Mouse (Mus musculus) heart, embryonic 12.5 days (tissue): Measurements from ENCODE around the gene Rtel1. TPM values are rescaled to one million over a fixed set of nuclear protein-coding genes. Genes with fewer than 3 reads are reported as not detected.

Experiments
- ATAC-seq: fragments of 200-750 bp; cut with Nextera tagmentation; 2 replicates; pipeline ENCODE4 v1.8.0; 2017; ENCODE audit warnings: moderate TSS enrichment, moderate library complexity; ENCODE audit not compliant: insufficient number of reproducible peaks, low FRiP score
- H3K27ac ChIP-seq: fragments of 300-500 bp; sonication (generic); 2 replicates; pipeline ENCODE4 v1.5.1; 2016; ENCODE audit warnings: mild to moderate bottlenecking, moderate library complexity; ENCODE audit not compliant: poor library complexity, severe bottlenecking
- H3K27me3 ChIP-seq: fragments of 300-500 bp; sonication (generic); replicated peaks from 2 replicates; pipeline ENCODE4 v1.6.1; 2016; ENCODE audit warnings: mild to moderate bottlenecking, moderate library complexity
- H3K36me3 ChIP-seq: fragments of 300-500 bp; sonication (generic); 2 replicates; pipeline ENCODE4 v1.6.1; 2016; ENCODE audit warnings: mild to moderate bottlenecking, moderate library complexity
- H3K4me1 ChIP-seq: fragments of 300-500 bp; sonication (generic); replicated peaks from 2 replicates; pipeline ENCODE4 v1.6.1; 2016; ENCODE audit warnings: mild to moderate bottlenecking
- H3K4me2 ChIP-seq: fragments of 300-500 bp; sonication (generic); 2 replicates; pipeline ENCODE4 v1.6.1; 2016; ENCODE audit warnings: mild to moderate bottlenecking, moderate library complexity
- H3K4me3 ChIP-seq: fragments of 300-500 bp; sonication (generic); 2 replicates; pipeline ENCODE4 v1.5.1; 2016; ENCODE audit warnings: mild to moderate bottlenecking
- H3K9ac ChIP-seq: fragments of 300-500 bp; sonication (generic); 2 replicates; pipeline ENCODE4 v1.6.1; 2016; ENCODE audit warnings: mild to moderate bottlenecking, moderate library complexity
- H3K9me3 ChIP-seq: fragments of 300-500 bp; sonication (generic); replicated peaks from 2 replicates; pipeline ENCODE4 v1.6.1; 2016; ENCODE audit warnings: mild to moderate bottlenecking, moderate library complexity
- WGBS: fragments of 180-500 bp; shearing (Covaris S2); methylation state at CpG from one replicate; pipeline ENCODE4 v1.1.7; 2016; 5-methylcytosine and 5-hydroxymethylcytosine counted together
- polyA plus RNA-seq: library from polyadenylated mRNA; unstranded; fragments of >200 nt; fragmentation: Nextera tagmentation; extraction: Ambion mirVana; gene quantifications from 2 replicates; pipeline ENCODE4 v1.2.1, GENCODE M21; 2016

Gene Rtel1
- polyA plus RNA-seq, 1 experiment from 2014 or later = 30.0 TPM

- Histone ChIP-seq H3K36me3 (peaks cover 78% of the 10 kb centered on the region), H3K4me2 (no peak overlapping the region)
- ATAC-seq = no peak
Measured at GRCm38 (mm10) chr2:181332542-181332941, 13.0 kb downstream of the Rtel1 start.

GRCm38 (mm10) chr2:181334023-181334422 lies 14.5 kb downstream of the Rtel1 start:
- 63% methylated on average over 3 of the region's 3 CpGs for WGBS
- Histone ChIP-seq H3K9ac (no peak overlapping the region), H3K4me2 (no peak overlapping the region), H3K27ac (no peak overlapping the region), H3K9me3 (no peaks in the 10 kb centered on the region), H3K4me3 (no peak overlapping the region), H3K27me3 (no peaks in the 10 kb centered on the region), H3K36me3 (peaks cover 73% of the 10 kb centered on the region), H3K4me1 (0 out of 2 replicates have a peak, but pooled peaks cover 3% of the 10 kb centered on the region)
- ATAC-seq = no peak

More at GRCm38 (mm10) chr2:181332542-181332941, 13.0 kb downstream of the Rtel1 start:
- no peak overlapping the region for H3K4me3 ChIP-seq
- no peaks in the 10 kb centered on the region for H3K27me3 ChIP-seq
- no peak overlapping the region for H3K27ac ChIP-seq
- 0 out of 2 replicates have a peak, but pooled peaks cover 3% of the 10 kb centered on the region for H3K4me1 ChIP-seq
- H3K9ac ChIP-seq = no peak overlapping the region
- H3K9me3 ChIP-seq = no peaks in the 10 kb centered on the region

- no peaks in the 10 kb centered on the region for H3K27me3 ChIP-seq
- no peak for ATAC-seq
- no peaks in the 10 kb centered on the region for H3K9me3 ChIP-seq
- peaks cover 65% of the 10 kb centered on the region for H3K36me3 ChIP-seq
- no peak overlapping the region for H3K27ac ChIP-seq
- H3K4me2 ChIP-seq = no peak overlapping the region
- WGBS = 82% methylated on average over 4 of the region's 4 CpGs
- peaks cover 14% of the 10 kb centered on the region for H3K4me1 ChIP-seq
- no peak overlapping the region for H3K4me3 ChIP-seq
- no peak overlapping the region for H3K9ac ChIP-seq
Measured at GRCm38 (mm10) chr2:181340426-181340825, 20.9 kb downstream of the Rtel1 start.

- Histone ChIP-seq H3K4me1 (peaks cover 14% of the 10 kb centered on the region), H3K27ac (peak overlapping the region; percentile 51), H3K9me3 (no peaks in the 10 kb centered on the region), H3K36me3 (peaks cover 71% of the 10 kb centered on the region), H3K4me3 (no peak overlapping the region), H3K27me3 (no peaks in the 10 kb centered on the region), H3K9ac (no peak overlapping the region), H3K4me2 (no peak overlapping the region)
- peak; percentile 71 for ATAC-seq
- 61% methylated on average over 6 of the region's 6 CpGs for WGBS
Measured at GRCm38 (mm10) chr2:181342766-181343165, 23.2 kb downstream of the Rtel1 start.

GRCm38 (mm10) chr2:181356780-181357179 lies 37.2 kb downstream of the Rtel1 start:
- Histone ChIP-seq H3K9ac (no peak overlapping the region), H3K9me3 (no peaks in the 10 kb centered on the region), H3K4me3 (no peak overlapping the region), H3K4me2 (no peak overlapping the region), H3K27me3 (no peaks in the 10 kb centered on the region), H3K27ac (no peak overlapping the region), H3K36me3 (peaks cover 98% of the 10 kb centered on the region), H3K4me1 (no peaks in the 10 kb centered on the region)
- 73% methylated on average over 3 of the region's 3 CpGs for WGBS
- ATAC-seq = no peak

- Histone ChIP-seq H3K4me1 (peaks cover 29% of the 10 kb centered on the region), H3K27me3 (no peaks in the 10 kb centered on the region), H3K9ac (peak overlapping the region; percentile 95), H3K36me3 (peaks cover 51% of the 10 kb centered on the region), H3K4me2 (peak overlapping the region; percentile 100), H3K4me3 (peak overlapping the region; percentile 90), H3K9me3 (no peaks in the 10 kb centered on the region), H3K27ac (no peak overlapping the region)
- WGBS = 84% methylated on average over 3 of the region's 3 CpGs
- ATAC-seq = no peak
Measured at GRCm38 (mm10) chr2:181363946-181364345, 44.4 kb downstream of the Rtel1 start.

- 9% methylated on average over 14 of the region's 14 CpGs for WGBS
- peak; percentile 7; the same call in 1 of the 2 replicates for ATAC-seq
- H3K9me3 ChIP-seq = no peaks in the 10 kb centered on the region
- H3K27ac ChIP-seq = peak overlapping the region; percentile 93; the same call in 1 of the 2 replicates
- H3K4me3 ChIP-seq = peak overlapping the region; percentile 90
- peak overlapping the region; percentile 95 for H3K9ac ChIP-seq
- H3K4me2 ChIP-seq = peak overlapping the region; percentile 100
- H3K27me3 ChIP-seq = no peaks in the 10 kb centered on the region
- H3K4me1 ChIP-seq = peaks cover 29% of the 10 kb centered on the region
- H3K36me3 ChIP-seq = peaks cover 51% of the 10 kb centered on the region
Measured at GRCm38 (mm10) chr2:181364487-181364859, 44.9 kb downstream of the Rtel1 start.

GRCm38 (mm10) chr2:181364860-181365596 lies 45.5 kb downstream of the Rtel1 start, which contains the start of the genes Zgpat and Arfrp1:
TSS of gene Zgpat (plus strand) at chr2:181364928.
TSS of gene Arfrp1 (minus strand) at chr2:181365404.
- Histone ChIP-seq H3K9me3 (peaks cover 3% of the 10 kb centered on the region; the same call in 1 of the 2 replicates), H3K27ac (peak within 1 kb of the TSS; percentile 93), H3K4me1 (peaks cover 29% of the 10 kb centered on the region), H3K27me3 (no peaks in the 10 kb centered on the region), H3K4me3 (peak within 1 kb of the TSS; percentile 90), H3K9ac (peak within 1 kb of the TSS; percentile 95), H3K36me3 (peaks cover 51% of the 10 kb centered on the region), H3K4me2 (peak within 1 kb of the TSS; percentile 100)
- peak; percentile 90 for ATAC-seq
- WGBS = under 1% methylated on average over 68 of the region's 71 CpGs

GRCm38 (mm10) chr2:181365655-181366075 lies 46.1 kb downstream of the Rtel1 start:
- H3K27me3 ChIP-seq = no peaks in the 10 kb centered on the region
- H3K9ac ChIP-seq = peak overlapping the region; percentile 95
- WGBS = 0% methylated on average over 20 of the region's 20 CpGs
- peak overlapping the region; percentile 100 for H3K4me2 ChIP-seq
- peaks cover 29% of the 10 kb centered on the region for H3K4me1 ChIP-seq
- peaks cover 51% of the 10 kb centered on the region for H3K36me3 ChIP-seq
- H3K9me3 ChIP-seq = peaks cover 4% of the 10 kb centered on the region; the same call in 1 of the 2 replicates
- H3K27ac ChIP-seq = peak overlapping the region; percentile 93
- H3K4me3 ChIP-seq = peak overlapping the region; percentile 90
- peak; percentile 67 for ATAC-seq

- H3K9me3 ChIP-seq = peaks cover 4% of the 10 kb centered on the region; the same call in 1 of the 2 replicates
- H3K4me1 ChIP-seq = peaks cover 21% of the 10 kb centered on the region
- H3K9ac ChIP-seq = no peak overlapping the region
- ATAC-seq = no peak
- H3K27ac ChIP-seq = no peak overlapping the region
- H3K27me3 ChIP-seq = no peaks in the 10 kb centered on the region
- H3K4me2 ChIP-seq = no peak overlapping the region
- H3K36me3 ChIP-seq = peaks cover 37% of the 10 kb centered on the region
- H3K4me3 ChIP-seq = no peak overlapping the region
- 97% methylated on average over 5 of the region's 5 CpGs for WGBS
Measured at GRCm38 (mm10) chr2:181370001-181370400, 50.5 kb downstream of the Rtel1 start.

GRCm38 (mm10) chr2:181375787-181376186 lies 56.2 kb downstream of the Rtel1 start:
- no peak for ATAC-seq
- WGBS = 95% methylated on average over 2 of the region's 2 CpGs
- no peaks in the 10 kb centered on the region for H3K27me3 ChIP-seq

More at GRCm38 (mm10) chr2:181375787-181376186, 56.2 kb downstream of the Rtel1 start:
- no peak overlapping the region for H3K9ac ChIP-seq
- no peak overlapping the region for H3K27ac ChIP-seq
- no peak overlapping the region for H3K4me2 ChIP-seq
- peaks cover 38% of the 10 kb centered on the region for H3K36me3 ChIP-seq
- 0 out of 2 replicates have a peak, but pooled peaks cover 2% of the 10 kb centered on the region for H3K4me1 ChIP-seq
- no peaks in the 10 kb centered on the region for H3K9me3 ChIP-seq
- H3K4me3 ChIP-seq = no peak overlapping the region
